Mouse (Mus musculus): ENCODE results near the gene Cep290. TPM values are rescaled to one million over a fixed set of nuclear protein-coding genes. Genes with fewer than 3 reads are reported as not detected.

Cep290 gene
- 7.5 and 9.8 TPM in 2 replicates for polyA plus RNA-seq (2012; ENCODE audit: insufficient read depth, insufficient read length, missing spikeins)

GRCm38 (mm10) chr10:100487097-100487978 is at the start of gene Cep290, which contains the start of gene Tmtc3:
Gene Cep290, plus strand, starts transcription at chr10:100487558.
Gene Tmtc3, minus strand, starts transcription at chr10:100487350.
- H3K4me1 ChIP-seq (ENCODE audit: control insufficient read depth, insufficient read depth, low read length) = peaks cover 12% of the 10 kb centered on the region
- no peak for TF ChIP-seq CTCF (IDR thresholded peaks at IDR 0.05; ENCODE audit: low read depth, low read length)
- TF ChIP-seq POLR2A (IDR thresholded peaks at IDR 0.05; ENCODE audit: borderline replicate concordance, low read depth, low read length) = peak; percentile 41; the same call in 1 of the 2 replicates
- peak within 1 kb of the TSS; percentile 30; the same call in 1 of the 2 replicates for H3K27ac ChIP-seq (ENCODE audit: insufficient read depth, low read depth, low read length)
- peak within 1 kb of the TSS; percentile 76 for H3K4me3 ChIP-seq (ENCODE audit: insufficient read depth, low read length)

- Histone ChIP-seq H3K27ac (ENCODE audit: insufficient read depth, low read depth, low read length) (no peak overlapping the region), H3K4me3 (ENCODE audit: insufficient read depth, low read length) (no peak overlapping the region), H3K4me1 (ENCODE audit: control insufficient read depth, insufficient read depth, low read length) (no peaks in the 10 kb centered on the region)
- TF ChIP-seq POLR2A (IDR thresholded peaks at IDR 0.05; ENCODE audit: borderline replicate concordance, low read depth, low read length) (no peak), CTCF (IDR thresholded peaks at IDR 0.05; ENCODE audit: low read depth, low read length) (no peak)
Observed at GRCm38 (mm10) chr10:100449394-100449793, 38.0 kb upstream of the Cep290 start.

- TF ChIP-seq CTCF (IDR thresholded peaks at IDR 0.05; ENCODE audit: low read depth, low read length) (no peak), POLR2A (IDR thresholded peaks at IDR 0.05; ENCODE audit: borderline replicate concordance, low read depth, low read length) (no peak)
- Histone ChIP-seq H3K4me3 (ENCODE audit: insufficient read depth, low read length) (no peak overlapping the region), H3K4me1 (ENCODE audit: control insufficient read depth, insufficient read depth, low read length) (no peaks in the 10 kb centered on the region), H3K27ac (ENCODE audit: insufficient read depth, low read depth, low read length) (no peak overlapping the region)
Observed at GRCm38 (mm10) chr10:100460515-100460914, 26.8 kb upstream of the Cep290 start.

- Histone ChIP-seq H3K4me1 (ENCODE audit: control insufficient read depth, insufficient read depth, low read length) (no peaks in the 10 kb centered on the region), H3K4me3 (ENCODE audit: insufficient read depth, low read length) (no peak overlapping the region), H3K27ac (ENCODE audit: insufficient read depth, low read depth, low read length) (no peak overlapping the region)
- TF ChIP-seq POLR2A (IDR thresholded peaks at IDR 0.05; ENCODE audit: borderline replicate concordance, low read depth, low read length) = no peak
- TF ChIP-seq CTCF (IDR thresholded peaks at IDR 0.05; ENCODE audit: low read depth, low read length) = no peak
Observed at GRCm38 (mm10) chr10:100475040-100475439, 12.3 kb upstream of the Cep290 start.

- Histone ChIP-seq H3K4me1 (ENCODE audit: control insufficient read depth, insufficient read depth, low read length) (0 out of 2 replicates have a peak, but pooled peaks cover 2% of the 10 kb centered on the region), H3K4me3 (ENCODE audit: insufficient read depth, low read length) (no peak overlapping the region), H3K27ac (ENCODE audit: insufficient read depth, low read depth, low read length) (no peak overlapping the region)
- TF ChIP-seq POLR2A (IDR thresholded peaks at IDR 0.05; ENCODE audit: borderline replicate concordance, low read depth, low read length) (no peak), CTCF (IDR thresholded peaks at IDR 0.05; ENCODE audit: low read depth, low read length) (no peak)
Observed at GRCm38 (mm10) chr10:100479538-100479937, 7.8 kb upstream of the Cep290 start.

GRCm38 (mm10) chr10:100486701-100487096 is 659 bp upstream of the Cep290 start:
- Histone ChIP-seq H3K4me1 (ENCODE audit: control insufficient read depth, insufficient read depth, low read length) (peaks cover 12% of the 10 kb centered on the region), H3K27ac (ENCODE audit: insufficient read depth, low read depth, low read length) (no peak overlapping the region; the same call in 1 of the 2 replicates), H3K4me3 (ENCODE audit: insufficient read depth, low read length) (peak overlapping the region; percentile 76)
- TF ChIP-seq POLR2A (IDR thresholded peaks at IDR 0.05; ENCODE audit: borderline replicate concordance, low read depth, low read length) = no peak

- no peak overlapping the region for H3K27ac ChIP-seq (ENCODE audit: insufficient read depth, low read depth, low read length)
- H3K4me3 ChIP-seq (ENCODE audit: insufficient read depth, low read length) = no peak overlapping the region
- TF ChIP-seq CTCF (IDR thresholded peaks at IDR 0.05; ENCODE audit: low read depth, low read length) (no peak), POLR2A (IDR thresholded peaks at IDR 0.05; ENCODE audit: borderline replicate concordance, low read depth, low read length) (no peak)
- peaks cover 10% of the 10 kb centered on the region for H3K4me1 ChIP-seq (ENCODE audit: control insufficient read depth, insufficient read depth, low read length)
Observed at GRCm38 (mm10) chr10:100491916-100492315, 4.6 kb downstream of the Cep290 start.

- TF ChIP-seq CTCF (IDR thresholded peaks at IDR 0.05; ENCODE audit: low read depth, low read length) (no peak), POLR2A (IDR thresholded peaks at IDR 0.05; ENCODE audit: borderline replicate concordance, low read depth, low read length) (no peak)
- Histone ChIP-seq H3K27ac (ENCODE audit: insufficient read depth, low read depth, low read length) (no peak overlapping the region), H3K4me3 (ENCODE audit: insufficient read depth, low read length) (no peak overlapping the region), H3K4me1 (ENCODE audit: control insufficient read depth, insufficient read depth, low read length) (no peaks in the 10 kb centered on the region)
Observed at GRCm38 (mm10) chr10:100498309-100498708, 11.0 kb downstream of the Cep290 start.

- TF ChIP-seq CTCF (IDR thresholded peaks at IDR 0.05; ENCODE audit: low read depth, low read length) = no peak
- TF ChIP-seq POLR2A (IDR thresholded peaks at IDR 0.05; ENCODE audit: borderline replicate concordance, low read depth, low read length) = no peak
- Histone ChIP-seq H3K4me3 (ENCODE audit: insufficient read depth, low read length) (no peak overlapping the region), H3K4me1 (ENCODE audit: control insufficient read depth, insufficient read depth, low read length) (no peaks in the 10 kb centered on the region), H3K27ac (ENCODE audit: insufficient read depth, low read depth, low read length) (no peak overlapping the region)
Observed at GRCm38 (mm10) chr10:100508170-100508569, 20.8 kb downstream of the Cep290 start.

- no peak overlapping the region for H3K4me3 ChIP-seq (ENCODE audit: insufficient read depth, low read length)
- no peak overlapping the region for H3K27ac ChIP-seq (ENCODE audit: insufficient read depth, low read depth, low read length)
- TF ChIP-seq CTCF (IDR thresholded peaks at IDR 0.05; ENCODE audit: low read depth, low read length) = no peak
- TF ChIP-seq POLR2A (IDR thresholded peaks at IDR 0.05; ENCODE audit: borderline replicate concordance, low read depth, low read length) = no peak
Observed at GRCm38 (mm10) chr10:100521617-100522016, 34.3 kb downstream of the Cep290 start.

More at GRCm38 (mm10) chr10:100521617-100522016, 34.3 kb downstream of the Cep290 start:
- no peaks in the 10 kb centered on the region for H3K4me1 ChIP-seq (ENCODE audit: control insufficient read depth, insufficient read depth, low read length)

Measured in bone marrow macrophage, adult 2 months (primary cell).